Mouse (Mus musculus) cortical plate, adult 2 months (tissue): ENCODE results near the gene Tmem208.

ENCODE experiments used
- CTCF ChIP-seq: fragments of 200-500 bp; IDR thresholded peaks from 2 replicates; pipeline ENCODE4 v1.5.1; 2011; ENCODE audit warnings: mild to moderate bottlenecking, control low read depth, low read length; ENCODE audit not compliant: insufficient read depth; ENCODE audit errors: extremely low read depth
- POLR2A ChIP-seq: fragments of 200-500 bp; IDR thresholded peaks from 2 replicates; pipeline ENCODE4 v1.6.1; 2011; ENCODE audit warnings: mild to moderate bottlenecking, low read length, control low read depth; ENCODE audit not compliant: insufficient read depth; ENCODE audit errors: extremely low read depth

DNA sequence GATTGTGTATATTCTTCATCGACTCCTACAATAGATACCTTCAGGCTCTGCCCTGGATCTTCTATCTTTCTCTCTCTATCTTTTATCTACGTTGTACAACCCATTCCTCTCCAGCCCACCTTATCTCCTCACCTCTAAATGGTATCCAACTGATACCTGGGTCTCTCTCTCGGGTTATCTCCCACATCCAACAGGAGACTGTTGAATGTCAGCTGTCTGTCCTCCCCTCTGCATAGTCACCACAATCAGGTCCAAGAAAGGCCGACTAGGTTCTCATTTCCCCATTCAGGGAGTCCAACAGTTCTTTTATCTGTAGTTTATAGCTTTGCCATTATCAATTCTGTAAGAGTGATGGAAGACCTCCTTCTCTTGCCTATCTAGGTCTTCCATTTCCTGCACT lies 43.9 kb upstream of the Tmem208 start:
- TF ChIP-seq CTCF (no peak), POLR2A (no peak)
